Mouse (Mus musculus) thymus, adult 18-20 months (tissue): ENCODE data around the gene Gm20403.
"Not testable (repeated sequence)": the region's sequence is repeated elsewhere in the genome, so short reads cannot be mapped to it uniquely, and the experiment has no call there.

Source experiments
- DNase-seq, 2 experiments: peaks; one replicate each; pipeline ENCODE4 v3.0.0; 2022; ENCODE audit warnings: mixed read lengths in 2 of 2

Gene Gm20403

GRCm38 (mm10) chr12:54986052-54986717 is at the start of gene Gm20403:
Gene Gm20403 (minus strand): TSS chr12:54986529.
- peak; percentile 41 to 47 for DNase-seq

DNA sequence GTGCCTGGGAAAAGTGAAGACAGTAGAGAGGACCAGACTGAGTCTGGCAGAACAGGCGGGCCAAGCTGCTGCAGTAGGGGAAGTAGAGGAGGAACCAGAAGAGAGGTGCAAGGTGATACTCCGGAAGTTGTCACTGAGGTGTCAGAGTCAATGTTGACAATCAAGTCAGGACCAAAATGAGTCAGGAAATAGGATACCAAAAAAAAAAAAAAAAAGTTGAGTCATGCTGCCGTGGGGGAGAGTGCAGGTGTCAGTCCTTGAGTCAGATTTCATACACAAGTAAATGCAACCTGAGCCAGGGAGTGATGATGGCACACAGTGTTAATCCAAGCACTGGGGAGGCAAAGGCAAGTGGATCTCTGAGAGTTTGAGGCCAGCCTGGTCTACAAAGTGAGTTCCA is 40.8 kb upstream of the Gm20403 start:
- DNase-seq, result no peak

DNA sequence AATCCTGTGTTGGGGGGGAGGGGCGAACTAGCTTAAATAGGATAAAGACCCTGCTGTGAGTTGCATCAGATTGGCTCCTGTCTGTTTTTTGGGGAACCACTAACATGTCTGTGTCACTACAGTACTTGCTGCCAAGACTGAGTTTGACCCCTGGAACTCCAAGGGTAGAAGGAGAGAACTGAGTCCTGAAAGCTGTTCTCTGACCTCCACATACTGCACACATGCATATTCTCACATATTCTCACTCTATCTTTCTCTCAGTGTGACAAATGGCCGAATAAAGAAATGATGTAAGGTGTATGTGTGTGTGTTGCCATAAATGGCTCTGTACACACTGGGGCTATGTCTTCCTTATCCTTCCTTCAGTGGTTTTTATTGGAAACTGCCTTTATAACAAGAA is 37.0 kb upstream of the Gm20403 start:
- no peak for DNase-seq

- DNase-seq, result no peak
Measured at GRCm38 (mm10) chr12:55019421-55019877, 33.1 kb upstream of the Gm20403 start.

- no peak for DNase-seq
Measured at GRCm38 (mm10) chr12:55017119-55017721, 30.9 kb upstream of the Gm20403 start.

GRCm38 (mm10) chr12:55016339-55017118 is 30.2 kb upstream of the Gm20403 start:
- no peak for DNase-seq

DNA sequence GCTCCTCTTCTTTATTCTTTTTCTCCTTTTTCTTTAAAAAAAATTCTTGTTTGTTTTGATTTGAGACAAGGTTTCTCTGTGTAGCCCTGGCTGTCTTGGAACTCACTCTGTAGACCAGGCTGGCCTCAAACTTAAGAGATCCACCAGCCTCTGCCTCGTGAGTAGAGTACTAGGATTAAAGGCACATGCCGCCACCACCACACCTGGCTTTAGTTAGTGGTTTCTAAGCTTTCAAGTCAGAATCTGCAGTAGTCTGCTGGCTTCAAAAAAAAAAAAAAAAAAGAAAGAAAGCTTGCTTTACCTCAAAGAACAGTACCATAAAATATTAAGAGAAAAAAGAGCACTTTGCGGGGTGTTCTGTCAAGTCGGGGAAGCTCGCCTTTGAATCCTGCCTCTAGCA is 29.1 kb upstream of the Gm20403 start:
- peak; percentile 20 to 66 for DNase-seq

GRCm38 (mm10) chr12:55013626-55014398 is 27.5 kb upstream of the Gm20403 start, which contains the start of gene Baz1a:
Gene Baz1a (minus strand): TSS chr12:55014348.
- DNase-seq, result no peak

DNA sequence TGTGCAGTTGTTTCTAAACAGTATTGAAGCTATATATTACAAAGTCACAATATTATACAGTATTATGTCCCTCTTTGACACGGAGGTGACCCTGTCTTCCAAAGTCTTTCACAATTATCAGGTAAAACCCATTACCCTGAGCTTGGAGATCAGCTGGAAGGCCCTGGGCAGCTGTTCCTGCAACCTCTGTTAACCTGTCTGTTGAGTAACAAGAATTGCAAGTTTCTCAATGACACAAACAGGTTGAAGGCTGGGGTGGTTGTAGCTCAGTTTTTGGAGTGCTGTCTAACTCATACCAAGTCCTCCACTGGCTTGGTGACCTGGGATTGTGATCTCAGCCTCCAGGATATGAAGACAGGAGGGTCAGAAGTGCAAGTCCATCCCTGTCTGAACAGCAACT is 26.7 kb upstream of the Gm20403 start:
- DNase-seq, result no peak

DNA sequence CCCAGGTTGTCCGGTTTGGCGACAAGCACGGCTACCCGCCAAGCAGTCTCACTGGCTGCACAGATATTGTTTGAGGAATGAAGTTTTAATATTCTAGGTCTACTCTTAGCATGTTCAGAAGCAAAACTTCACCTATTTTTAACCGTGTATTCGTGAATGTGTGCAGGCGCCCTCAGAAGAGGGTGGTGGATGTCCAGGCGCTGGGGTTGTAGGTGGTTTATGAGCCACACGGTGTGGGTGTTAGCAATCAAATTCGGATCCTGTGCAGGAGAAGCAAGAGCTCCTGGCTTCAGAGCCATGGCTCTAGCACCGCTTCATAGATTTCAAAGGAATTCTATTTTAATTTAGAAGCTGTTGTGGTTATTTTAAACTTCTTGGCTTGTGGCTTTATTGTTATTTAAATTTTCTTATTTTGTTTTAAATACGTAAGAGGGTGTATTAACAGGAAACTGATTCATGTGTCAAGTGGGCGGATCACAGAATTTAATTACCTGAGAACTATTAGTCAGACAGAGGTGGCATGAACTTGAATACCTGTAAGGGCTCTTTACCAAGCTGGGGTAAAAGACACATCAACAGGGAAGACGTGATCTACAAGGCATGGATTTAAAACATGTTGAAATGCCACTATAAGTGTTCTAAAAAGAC is 21.2 kb upstream of the Gm20403 start:
- no peak for DNase-seq

- no peak for DNase-seq
Measured at GRCm38 (mm10) chr12:55006071-55006470, 19.7 kb upstream of the Gm20403 start.

GRCm38 (mm10) chr12:55004396-55004795 is 18.1 kb upstream of the Gm20403 start:
- DNase-seq, result no peak

GRCm38 (mm10) chr12:55003843-55004242 is 17.5 kb upstream of the Gm20403 start:
- DNase-seq, result no peak

GRCm38 (mm10) chr12:55002532-55002931 is 16.2 kb upstream of the Gm20403 start:
- DNase-seq, result not testable (repeated sequence)

- DNase-seq, result peak; percentile 65 to 78
Measured at GRCm38 (mm10) chr12:54999016-54999690, 12.8 kb upstream of the Gm20403 start.

GRCm38 (mm10) chr12:54998411-54998810 is 12.1 kb upstream of the Gm20403 start:
- no peak for DNase-seq

DNA sequence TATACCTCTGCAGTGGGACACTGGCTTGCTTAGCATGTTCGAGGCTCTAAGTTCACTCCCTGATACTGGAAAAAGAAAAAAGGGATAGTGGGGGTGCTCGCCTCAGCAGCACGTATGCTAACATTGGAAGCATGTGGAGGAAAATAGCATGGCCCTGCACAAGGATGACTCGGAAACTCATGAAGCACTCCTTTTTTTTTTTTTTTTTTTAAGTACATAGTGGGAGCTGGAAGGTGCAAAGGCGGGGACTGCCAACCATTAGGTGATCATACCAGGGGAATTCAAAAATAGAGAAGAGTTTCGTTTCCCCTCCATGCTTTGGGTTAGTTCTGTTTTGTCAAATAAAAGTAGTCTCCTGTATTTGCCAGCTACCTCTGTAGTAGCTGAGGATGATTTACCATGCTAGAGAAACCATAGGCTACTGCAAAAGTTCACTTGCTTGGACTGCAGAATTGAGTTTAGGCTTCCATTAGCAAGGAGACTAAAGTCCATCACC is 10.7 kb upstream of the Gm20403 start:
- DNase-seq, result no peak

DNA sequence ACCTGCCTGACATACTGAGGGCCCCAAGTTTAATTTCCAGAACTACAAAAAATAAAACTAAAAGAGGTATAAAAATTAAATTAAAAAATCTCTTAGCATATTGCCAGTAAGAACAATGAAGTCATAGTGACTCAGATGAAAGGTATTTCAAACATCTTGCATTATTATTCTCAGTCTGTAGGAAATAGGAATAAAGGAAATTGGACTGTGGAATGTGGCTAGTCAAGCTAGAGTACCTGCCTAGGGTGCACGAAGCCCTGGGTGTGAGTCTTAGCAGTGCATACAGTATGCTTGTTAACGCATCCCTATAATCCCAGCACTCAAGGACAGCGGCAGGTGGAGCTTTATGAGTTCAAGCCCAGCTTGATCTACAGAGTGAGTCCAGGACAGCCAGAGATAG is 9.6 kb upstream of the Gm20403 start:
- DNase-seq, result no peak

DNA sequence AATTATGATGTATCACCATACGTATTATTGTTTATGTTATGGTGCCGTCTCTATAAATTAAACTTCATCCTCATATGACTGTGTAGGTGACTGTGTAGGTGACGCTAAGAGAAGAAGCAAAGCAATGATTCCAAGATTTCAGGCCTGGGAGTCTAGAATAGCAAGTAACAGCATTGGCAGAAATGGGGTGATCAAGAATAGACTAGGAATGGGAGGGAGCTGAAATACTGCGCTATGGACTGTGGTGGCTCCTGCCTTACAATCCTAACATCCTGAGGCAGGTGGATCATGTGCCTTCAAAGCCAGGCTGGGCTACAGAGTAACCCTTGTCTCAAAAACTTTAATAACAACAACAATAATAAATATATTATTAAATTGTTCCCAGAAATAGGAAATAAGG is 8.1 kb upstream of the Gm20403 start:
- no peak for DNase-seq

DNA sequence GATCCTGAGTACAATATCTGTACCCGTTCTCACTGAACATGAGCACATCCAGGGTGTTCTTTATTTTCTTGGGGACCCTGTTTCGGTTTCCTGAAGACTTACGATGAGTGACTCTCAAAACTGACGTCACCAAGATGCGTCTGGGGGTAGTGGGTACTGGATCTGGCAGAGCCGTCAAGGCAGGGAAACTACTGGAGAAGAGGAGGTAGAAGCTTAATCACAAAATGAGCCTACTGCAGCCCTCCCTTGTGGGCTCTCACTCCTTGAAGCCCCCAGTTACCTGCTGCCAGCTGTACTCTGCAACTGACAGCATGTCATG is 7.7 kb upstream of the Gm20403 start:
- DNase-seq, result no peak

DNA sequence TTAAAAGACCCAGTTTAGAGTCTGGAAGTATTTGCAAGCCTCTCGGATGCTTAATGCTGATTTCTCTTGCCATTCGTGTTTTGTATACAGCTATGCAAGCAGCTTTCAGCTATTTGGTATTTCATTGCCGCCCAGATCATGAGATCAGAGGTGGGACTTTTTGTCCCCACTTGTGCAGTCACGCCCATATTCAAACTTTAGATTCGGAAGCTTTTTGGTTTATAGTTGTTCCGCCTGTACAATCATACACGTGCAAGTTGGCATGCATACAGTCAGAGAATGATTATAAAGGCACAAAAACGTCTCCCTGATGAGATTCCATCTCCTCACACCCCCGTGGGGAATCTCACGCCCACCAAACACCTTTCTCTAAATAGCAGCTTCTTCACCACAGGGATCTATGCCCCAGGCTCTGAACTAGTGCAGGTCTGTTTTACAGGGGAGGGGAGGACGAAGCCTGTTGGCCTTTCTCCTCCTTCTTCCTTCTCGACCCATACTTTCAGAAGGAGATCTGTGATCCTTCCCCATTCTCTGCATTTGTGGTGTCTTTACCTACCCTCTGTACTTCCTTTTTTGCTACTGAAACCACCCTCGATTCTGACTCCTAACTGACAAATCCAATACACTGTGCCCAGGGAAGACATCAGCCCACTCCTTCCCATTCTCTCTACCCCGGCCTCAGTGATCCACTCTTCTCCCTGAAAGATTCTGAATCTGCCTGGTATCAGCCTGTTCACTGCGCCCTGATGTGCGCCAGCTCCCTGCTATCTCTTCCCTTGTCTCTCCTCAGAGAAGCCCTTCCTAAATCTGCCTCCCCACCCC is 7.1 kb upstream of the Gm20403 start:
- no peak for DNase-seq
